15 mouse cellular contexts compared by ENCODE assay signal in genomic region chr2:166207145-166207508, GRCm38 (mm10). TPM values are rescaled to one million over a fixed set of nuclear protein-coding genes. Genes with fewer than 3 reads are reported as not detected.
DNase-seq lines count a peak whose midpoint lies in the region; ATAC-seq and TF ChIP-seq lines count a peak whose summit lies in the region.
"Had no signal": no experiment of that assay in that cellular context is flagged by ENCODE, and none has a peak within 500 bp of the region (broad histone marks: within the 10 kb centered on the region; RNA-seq: fewer than 3 reads in every experiment).

No protein-coding gene starts in this region.

- TF ChIP-seq CTCF in heart, adult 2 months (IDR thresholded peaks at IDR 0.05) = no peak

- peak; percentile 44; the same call in 1 of the 2 replicates for ATAC-seq in kidney, embryonic 16.5 days (ENCODE audit: low FRiP score, low TSS enrichment)
- no peak for ATAC-seq in limb, embryonic 13.5 days (ENCODE audit: low FRiP score, low read depth)
- ATAC-seq: inflammation-experienced regulatory T-cells, adult 6 months; liver, embryonic 12.5 days had no signal

- H3K9ac ChIP-seq in heart, adult 2 months (ENCODE audit: low read depth, low read length) = no peak overlapping the region
- no peak overlapping the region for H3K9ac ChIP-seq in kidney, embryonic 16.5 days (replicated peaks; ENCODE audit: low read length)
- no peak overlapping the region for H3K9ac ChIP-seq in limb, embryonic 13.5 days
- H3K9ac ChIP-seq: forebrain, embryonic 13.5 days; liver, embryonic 12.5 days; neural tube, embryonic 12.5 days had no signal

- H3K4me2 ChIP-seq in kidney, embryonic 16.5 days (replicated peaks; ENCODE audit: low read depth, low read length) = no peak overlapping the region
- H3K4me2 ChIP-seq in limb, embryonic 13.5 days (replicated peaks) = no peak overlapping the region
- H3K4me2 ChIP-seq: forebrain, embryonic 13.5 days; liver, embryonic 12.5 days; neural tube, embryonic 12.5 days had no signal

- no peak overlapping the region for H3K4me3 ChIP-seq in heart, adult 2 months
- H3K4me3 ChIP-seq in kidney, embryonic 16.5 days (ENCODE audit: low read length) = no peak overlapping the region
- H3K4me3 ChIP-seq in limb, embryonic 13.5 days = no peak overlapping the region
- H3K4me3 ChIP-seq: forebrain, embryonic 13.5 days; liver, embryonic 12.5 days; neural tube, embryonic 12.5 days had no signal

- H3K79me2 ChIP-seq in heart, adult 2 months (replicated peaks; ENCODE audit: control insufficient read depth, insufficient read depth, low read length) = no peaks in the 10 kb centered on the region

- 61% methylated on average over 3 of the region's 3 CpGs for WGBS in heart, adult 2 months
- 61% methylated on average over 3 of the region's 3 CpGs for WGBS in kidney, embryonic 16.5 days
- WGBS in limb, embryonic 13.5 days = 96% methylated on average over 3 of the region's 3 CpGs

- no peak for TF ChIP-seq EP300 in heart, adult 2 months (IDR thresholded peaks at IDR 0.05; ENCODE audit: insufficient read depth, low read depth, low read length)

- no peaks in the 10 kb centered on the region; the same call in none of the 2 replicates for H3K4me1 ChIP-seq in heart, adult 2 months (ENCODE audit: control insufficient read depth, insufficient read depth, low read length)
- peaks cover 11% of the 10 kb centered on the region for H3K4me1 ChIP-seq in kidney, embryonic 16.5 days (ENCODE audit: insufficient read depth, low read length)
- H3K4me1 ChIP-seq in limb, embryonic 13.5 days = peaks cover 33% of the 10 kb centered on the region
- H3K4me1 ChIP-seq: liver, embryonic 12.5 days had no signal

- intact Hi-C loops in heart, adult 2 months (cut with DNase I) = no loop called here
- intact Hi-C loops in heart, postnatal 36 days (cut with DNase I) = no loop called here

- no peak for TF ChIP-seq POLR2A in heart, adult 2 months (IDR thresholded peaks at IDR 0.05; ENCODE audit: insufficient read depth, low read depth, low read length)

- no peak overlapping the region for H3K27ac ChIP-seq in heart, adult 2 months
- H3K27ac ChIP-seq in kidney, embryonic 16.5 days (ENCODE audit: low read length) = peak overlapping the region; percentile 20; the same call in 1 of the 2 replicates
- peak overlapping the region; percentile 28; the same call in 1 of the 2 replicates for H3K27ac ChIP-seq in limb, embryonic 13.5 days
- H3K27ac ChIP-seq: forebrain, embryonic 13.5 days; liver, embryonic 12.5 days; neural tube, embryonic 12.5 days had no signal

- DNase-seq in heart, adult 2 months = peak; percentile 26 to 32
- no peak for DNase-seq in heart, postnatal 36 days
- DNase-seq in kidney, postnatal 4 days = no peak
- peak; percentile 75 to 77 for DNase-seq in cerebellum, postnatal 14 days
- DNase-seq in right cerebral cortex, adult 18-20 months = no peak
- DNase-seq in layer of hippocampus, adult 8-10 months (ENCODE audit: low spot score in 2 of 2) = no peak
- DNase-seq: adrenal gland, adult 8-10 months; right cerebral cortex, postnatal 25 days; thymus, adult 18-20 months had no signal

- no peaks in the 10 kb centered on the region for H3K9me3 ChIP-seq in kidney, embryonic 16.5 days (ENCODE audit: low read length)
- no peaks in the 10 kb centered on the region for H3K9me3 ChIP-seq in limb, embryonic 13.5 days
- H3K9me3 ChIP-seq: forebrain, embryonic 13.5 days; liver, embryonic 12.5 days; neural tube, embryonic 12.5 days had no signal

- no peaks in the 10 kb centered on the region for H3K27me3 ChIP-seq in heart, adult 2 months (ENCODE audit: control insufficient read depth, insufficient read depth, low read length)
- no peaks in the 10 kb centered on the region for H3K27me3 ChIP-seq in kidney, embryonic 16.5 days (ENCODE audit: insufficient read depth, low read length)
- no peaks in the 10 kb centered on the region for H3K27me3 ChIP-seq in limb, embryonic 13.5 days
- H3K27me3 ChIP-seq: liver, embryonic 12.5 days had no signal

- no peaks in the 10 kb centered on the region for H3K36me3 ChIP-seq in heart, adult 2 months (ENCODE audit: control insufficient read depth, insufficient read depth, low read length)
- no peaks in the 10 kb centered on the region for H3K36me3 ChIP-seq in kidney, embryonic 16.5 days (ENCODE audit: insufficient read depth, low read length)
- no peaks in the 10 kb centered on the region for H3K36me3 ChIP-seq in limb, embryonic 13.5 days
- H3K36me3 ChIP-seq: liver, embryonic 12.5 days; neural tube, embryonic 12.5 days had no signal

RNA-seq across cellular contexts. Expression of gene Sulf2, which starts 51.7 kb away (rescaled TPM):
- total RNA-seq in heart, adult 2 months (2021) = 10 to 100 TPM; 38.5 to 43.9 TPM
- polyA plus RNA-seq in heart, adult 2 months (2012; rRNA removed) = 51.0 and 75.1 TPM in 2 replicates
- 10 to 100 TPM; 37.9 to 42.1 TPM for total RNA-seq in heart, postnatal 36 days (2021)
- polyA plus RNA-seq in kidney, embryonic 16.5 days (2015; fragmentation: Nextera tagmentation; extraction: Ambion mirVana) = 52.7 and 54.8 TPM in 2 replicates
- 171 and 181 TPM in 2 replicates for polyA plus RNA-seq in limb, embryonic 13.5 days (2015; fragmentation: Nextera tagmentation; extraction: Ambion mirVana)
- total RNA-seq in layer of hippocampus, adult 8-10 months (2022) = 100 to 1,000 TPM; 103 to 126 (median 119) TPM

Comparison
In these comparisons a context has a peak if more than half of its experiments do, and no peak if none do; other contexts are left out.
1. DNase-seq: peak in heart, adult 2 months (2 of 2) and cerebellum, postnatal 14 days (2 of 2); none in heart, postnatal 36 days (0 of 2), kidney, postnatal 4 days (0 of 2), right cerebral cortex, adult 18-20 months (single experiment) and layer of hippocampus, adult 8-10 months (0 of 2).